Mouse (Mus musculus) cerebellum, adult 11-12 months (tissue): ENCODE data around the gene Pde4c.
A peak's percentile ranks its signal among the peaks of the same experiment; 100 is the strongest.

ENCODE experiments used
- DNase-seq: peaks from one replicate; pipeline ENCODE4 v3.0.0; 2022

Gene Pde4c

DNA sequence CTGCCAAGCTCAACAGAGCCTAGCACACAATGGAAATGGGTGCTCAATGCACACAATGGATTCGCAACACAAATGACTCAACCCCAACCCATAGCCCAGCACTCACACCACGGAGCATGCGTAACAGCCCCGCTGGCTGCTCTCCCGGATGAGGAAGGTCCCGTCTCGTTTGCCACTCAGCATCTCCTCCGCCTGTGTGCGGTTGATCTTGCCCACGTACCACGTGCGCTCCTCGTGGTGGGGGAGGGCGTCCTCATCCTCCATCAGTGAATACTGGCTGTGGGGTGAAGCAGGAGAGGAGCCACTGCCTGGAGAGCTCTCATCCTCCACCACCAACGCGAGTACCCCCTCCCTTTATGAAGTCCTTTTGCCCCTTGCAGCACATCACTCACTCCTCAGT, 45.4 kb downstream of the Pde4c start:
- DNase-seq = no peak

DNA sequence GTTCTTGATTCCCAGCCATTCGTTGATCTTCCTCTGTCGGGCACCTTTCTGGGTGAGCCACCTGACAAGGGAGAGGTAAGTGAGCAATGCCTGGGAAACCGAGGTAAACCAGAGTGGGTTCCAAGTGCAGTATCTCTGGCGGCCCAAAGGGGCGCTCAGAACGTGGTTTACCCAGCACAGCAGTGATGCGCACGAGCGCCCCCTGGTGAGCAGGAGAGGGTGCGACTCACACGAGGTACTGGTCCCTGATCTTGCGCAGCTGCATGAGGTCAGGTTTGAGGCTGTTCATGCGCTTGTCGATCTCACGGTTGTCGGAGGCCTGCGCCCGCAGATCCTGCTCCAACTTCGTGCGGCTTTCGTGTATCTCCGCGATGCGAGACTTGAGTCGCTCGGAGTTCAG, 45.8 kb downstream of the Pde4c start:
- peak; percentile 92 for DNase-seq

DNA sequence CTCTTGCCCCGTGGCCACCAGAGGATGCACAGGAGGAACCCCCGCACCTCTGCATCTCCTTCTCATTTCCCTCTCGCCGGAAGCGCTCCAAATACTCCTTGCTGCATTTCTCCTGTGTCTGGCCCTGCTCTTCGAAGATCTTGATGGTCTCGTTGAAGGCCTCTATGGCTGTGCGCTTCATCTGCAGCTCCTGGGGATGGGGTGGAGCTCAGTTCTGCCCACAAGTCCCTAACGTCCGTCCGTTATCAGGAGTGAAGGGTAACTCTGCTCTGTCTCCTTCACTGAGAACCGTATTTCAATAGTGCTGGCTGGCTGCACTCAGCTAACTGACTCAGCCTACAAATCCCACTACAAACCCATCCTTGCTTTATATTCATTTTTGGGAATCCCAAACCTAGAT, 46.3 kb downstream of the Pde4c start:
- DNase-seq = no peak

DNA sequence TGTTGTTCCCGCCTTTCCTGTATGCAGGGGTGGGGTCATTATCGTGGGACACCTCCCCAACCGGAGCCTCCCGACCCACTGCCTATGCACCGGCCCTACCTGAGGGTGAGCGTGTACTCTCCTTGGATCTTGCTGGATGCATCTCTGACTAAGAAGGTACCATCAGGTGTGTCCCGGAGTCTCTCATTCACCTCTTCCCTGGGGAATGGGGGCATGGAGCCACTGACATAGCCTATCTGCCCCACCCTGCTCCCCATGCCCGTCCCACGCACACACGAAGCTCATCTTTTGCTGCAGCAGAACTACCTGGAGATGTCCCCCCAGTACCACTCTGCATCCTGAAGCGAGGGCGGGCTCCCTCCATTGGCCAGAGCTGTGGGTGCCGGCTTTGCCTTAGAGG, 47.2 kb downstream of the Pde4c start:
- peak; percentile 56 for DNase-seq

DNA sequence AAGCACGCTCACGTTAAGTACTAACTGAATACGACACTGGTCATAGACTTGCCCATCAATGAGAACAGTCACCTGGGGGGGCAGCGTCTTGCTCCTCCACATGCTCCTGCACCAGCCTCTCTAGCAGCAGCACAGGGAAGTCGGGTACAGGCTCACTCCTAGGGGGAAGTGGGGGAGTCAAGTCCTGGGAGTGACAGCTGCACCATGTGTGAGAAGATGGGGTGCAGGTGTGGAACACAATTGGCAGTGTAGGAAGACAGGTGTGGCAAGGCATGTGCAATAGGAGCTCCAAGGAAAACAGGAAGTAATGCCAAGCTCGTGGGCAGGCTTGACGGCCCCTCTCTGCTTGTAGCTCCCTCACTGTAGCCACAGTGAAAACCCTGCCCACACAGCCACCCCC, 47.7 kb downstream of the Pde4c start:
- DNase-seq = no peak

DNA sequence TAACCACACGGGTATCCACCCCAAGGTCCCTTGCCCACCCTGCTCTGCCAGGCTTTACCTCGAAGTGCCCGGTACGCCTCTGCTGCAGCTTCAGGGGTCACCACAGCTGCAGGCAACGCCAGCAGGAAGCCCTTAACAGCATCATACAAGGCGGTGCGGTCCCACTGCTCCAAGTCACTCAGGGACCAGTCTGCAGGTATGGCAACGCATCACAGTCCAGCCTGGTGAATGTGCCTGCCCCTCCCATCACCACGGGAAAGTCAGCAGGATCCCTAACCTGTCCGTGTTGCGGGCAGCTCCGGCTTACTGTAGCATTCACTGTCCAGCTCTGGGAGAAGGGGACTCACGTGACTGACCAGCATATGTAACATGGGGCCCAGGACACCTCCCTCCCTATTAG, 48.6 kb downstream of the Pde4c start:
- peak; percentile 59 for DNase-seq

DNA sequence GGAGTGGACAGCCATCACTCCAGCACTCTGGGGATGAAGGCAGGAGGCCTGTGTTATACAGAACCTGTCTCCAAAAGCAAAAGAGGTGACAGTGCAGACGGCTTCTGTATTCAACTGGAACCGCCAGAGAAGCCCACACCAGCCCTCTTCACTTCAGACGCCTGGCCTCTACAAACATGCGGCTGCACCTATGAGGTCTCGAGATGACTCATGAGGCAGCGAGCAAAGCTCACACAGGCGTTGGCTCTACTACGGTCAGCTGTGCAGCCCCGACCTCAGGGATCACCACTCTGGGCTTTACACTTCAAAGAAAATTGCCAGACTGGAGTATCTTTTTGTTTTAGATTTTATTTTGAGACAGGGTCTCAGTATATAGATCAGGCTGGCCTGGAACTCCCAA, 49.4 kb downstream of the Pde4c start:
- no peak for DNase-seq

DNA sequence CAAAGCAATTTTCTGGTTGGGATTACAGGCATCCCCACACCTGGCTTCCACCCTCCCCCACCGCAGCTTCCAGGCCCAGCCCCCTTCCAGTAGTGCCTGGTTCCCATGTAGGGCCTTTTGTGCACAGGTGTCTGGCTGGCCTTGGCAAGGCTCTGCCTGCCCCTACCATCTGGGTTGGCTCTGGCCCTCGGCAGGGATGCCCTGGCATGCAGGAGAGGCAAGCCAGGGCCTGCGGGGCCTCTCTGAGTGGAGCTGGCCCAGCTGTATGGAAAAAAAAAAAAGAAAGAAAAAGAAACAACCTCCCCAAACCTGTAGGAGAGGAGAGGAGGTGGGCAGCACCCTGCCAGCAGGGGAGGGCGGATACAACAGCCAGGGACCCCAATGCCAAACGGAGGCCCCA, 49.9 kb downstream of the Pde4c start:
- DNase-seq = peak; percentile 87

DNA sequence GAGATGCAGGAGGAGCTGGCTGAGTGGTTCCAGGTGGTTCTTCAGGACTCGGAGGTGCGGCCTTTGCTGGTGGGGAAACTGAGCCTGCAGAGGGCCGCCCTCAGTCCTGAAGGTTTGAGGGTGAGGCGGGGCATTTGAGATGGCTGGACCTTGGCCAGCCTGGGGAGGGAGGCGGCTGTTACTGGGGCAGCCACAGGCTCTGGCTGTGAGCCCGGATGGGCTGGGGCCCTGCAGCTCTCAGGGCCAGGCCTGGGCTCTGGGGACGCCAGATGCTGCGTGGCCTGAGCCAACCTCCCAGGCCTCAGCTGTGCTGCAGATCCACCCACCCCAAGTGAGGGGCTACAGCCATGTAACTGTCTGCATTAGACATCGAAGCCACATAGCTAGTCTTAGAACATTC, 50.3 kb downstream of the Pde4c start:
- peak; percentile 89 for DNase-seq

DNA sequence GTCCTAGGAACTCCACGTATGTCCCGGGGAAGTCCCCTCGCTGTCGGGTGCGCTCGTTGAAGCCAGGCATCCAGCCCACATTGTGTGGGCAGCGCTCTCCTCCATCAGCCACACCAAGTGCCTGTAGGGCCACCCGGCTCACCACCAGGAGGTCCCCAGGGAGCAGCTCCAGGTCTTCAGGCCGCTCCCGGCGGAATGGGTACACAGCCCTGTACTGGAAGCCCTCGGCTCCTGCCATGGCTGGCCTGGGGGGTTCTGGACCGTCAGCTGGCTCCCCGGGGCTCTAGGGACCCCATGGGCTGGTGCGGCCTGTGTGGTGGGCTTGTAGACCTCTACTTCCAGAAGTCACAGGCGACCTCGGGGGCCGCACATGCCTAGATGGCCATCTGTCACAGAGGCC, 51.2 kb downstream of the Pde4c start:
- DNase-seq = peak; percentile 73

DNA sequence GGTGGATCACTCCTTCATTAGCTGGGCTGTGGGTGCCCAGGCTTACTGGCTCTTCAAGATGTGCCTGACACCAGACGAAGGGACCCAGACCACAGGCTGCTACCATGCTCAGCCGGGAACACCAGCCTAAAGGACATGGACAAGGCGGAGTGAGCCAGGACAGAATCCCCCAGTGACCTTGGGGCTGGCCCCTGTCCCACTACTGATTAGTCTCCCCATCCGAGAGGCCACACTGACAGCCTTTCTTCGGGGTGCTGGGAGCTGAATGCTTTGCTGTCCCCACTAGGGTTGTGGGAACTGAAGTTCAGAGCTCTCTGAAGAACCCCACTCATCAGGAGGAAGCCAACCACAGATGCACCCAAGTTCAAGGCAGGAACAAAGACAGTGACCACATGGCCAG, 51.7 kb downstream of the Pde4c start:
- DNase-seq = peak; percentile 74

DNA sequence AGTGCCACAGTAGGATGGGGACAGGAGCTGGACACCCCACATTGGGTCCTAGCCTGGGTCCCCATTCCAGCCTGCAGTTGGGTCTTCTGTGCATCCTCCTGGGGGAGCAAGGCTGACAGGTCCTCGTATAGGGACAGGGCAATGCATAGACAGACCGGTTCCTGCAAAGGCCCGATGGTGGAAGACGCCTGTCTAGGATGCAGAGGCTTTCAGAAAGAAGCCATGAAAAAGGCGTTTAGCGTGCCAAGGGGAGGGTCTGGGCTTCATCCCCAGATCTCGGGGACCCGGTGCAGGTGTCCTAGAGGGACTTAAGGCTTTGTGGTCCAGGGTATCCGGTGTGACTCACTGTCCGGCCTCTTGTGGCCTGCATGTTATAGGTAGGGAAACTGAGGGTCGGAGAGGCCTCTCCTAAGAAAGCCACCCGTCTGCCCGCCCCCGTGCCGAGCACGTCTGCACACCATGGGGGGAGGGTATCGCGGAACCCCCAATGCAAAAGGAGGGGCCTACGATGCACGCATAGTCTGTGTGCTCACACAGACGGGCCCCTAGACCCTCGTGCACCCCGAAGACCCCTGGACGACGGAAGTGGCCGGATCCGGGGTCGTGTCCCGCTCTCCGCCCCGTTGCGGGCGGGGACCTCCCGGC, 52.5 kb downstream of the Pde4c start:
- DNase-seq = no peak

DNA sequence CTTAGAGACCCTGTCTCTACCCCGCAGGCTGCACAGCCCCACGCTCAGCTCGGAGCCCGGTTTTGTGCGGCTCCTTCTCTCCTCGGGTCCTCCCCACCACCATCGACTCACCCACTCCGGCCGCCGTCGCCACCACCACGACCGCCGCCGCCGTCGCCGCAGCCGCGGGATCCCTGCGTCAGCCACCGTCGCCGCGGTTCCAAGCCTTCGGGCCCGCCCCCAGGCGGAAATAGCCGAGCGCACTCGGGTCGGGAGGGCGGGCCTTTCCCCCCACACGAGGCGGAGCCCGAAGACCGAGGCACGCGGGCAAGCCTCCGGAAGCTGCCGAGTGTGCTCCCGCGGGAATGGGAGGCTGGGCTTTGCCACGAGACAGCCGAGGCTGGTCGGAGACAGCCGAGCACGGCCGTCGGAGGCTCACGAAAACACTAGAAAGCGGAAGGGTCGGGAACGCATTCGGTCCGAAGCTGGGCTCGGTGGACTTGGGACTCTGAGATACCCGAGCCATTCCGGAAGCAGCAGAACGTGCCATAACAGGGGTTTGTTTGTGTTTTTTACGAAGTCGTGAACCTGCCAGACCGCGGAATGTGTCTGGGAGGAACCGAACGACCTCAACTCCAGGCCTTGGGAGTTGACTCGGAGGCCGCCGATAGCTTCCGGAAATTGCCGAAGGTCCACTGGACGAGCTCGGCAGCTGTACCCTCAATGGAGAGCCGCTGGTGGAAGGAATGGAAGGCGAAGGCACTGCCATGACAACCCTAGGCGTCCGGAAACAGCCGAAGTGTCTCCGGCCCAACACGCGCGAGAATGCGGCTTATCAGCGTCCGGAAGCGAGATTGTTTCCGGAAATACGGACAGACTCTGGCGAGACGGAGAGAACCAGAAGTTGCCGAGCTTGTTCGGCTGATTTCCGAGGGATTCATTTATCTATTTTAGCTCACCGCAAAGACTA, 53.2 kb downstream of the Pde4c start, which contains the start of gene Pik3r2:
TSS of gene Pik3r2 (minus strand) at position 218 of the 949 bp plus-strand sequence.
- peak; percentile 97 for DNase-seq

DNA sequence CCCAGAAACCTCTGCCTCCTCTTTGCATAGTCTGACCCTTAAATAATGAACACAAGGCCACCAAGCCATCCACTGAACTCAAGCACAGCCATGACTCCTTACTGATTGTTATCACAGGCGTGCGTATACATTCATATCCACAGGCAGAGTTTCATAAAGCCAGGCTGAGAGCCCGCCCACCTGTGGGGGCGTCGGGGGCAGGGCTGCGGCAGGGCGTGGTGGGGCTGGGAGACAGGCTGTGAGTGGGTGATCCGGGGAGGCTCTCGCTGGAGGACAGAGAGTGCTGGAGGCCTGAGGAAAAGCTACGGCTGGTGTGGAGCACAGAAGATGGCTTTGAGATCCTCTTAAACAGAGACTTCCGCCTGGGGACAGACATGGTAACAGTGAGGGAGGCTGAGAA, 56.6 kb downstream of the Pde4c start:
- no peak for DNase-seq

DNA sequence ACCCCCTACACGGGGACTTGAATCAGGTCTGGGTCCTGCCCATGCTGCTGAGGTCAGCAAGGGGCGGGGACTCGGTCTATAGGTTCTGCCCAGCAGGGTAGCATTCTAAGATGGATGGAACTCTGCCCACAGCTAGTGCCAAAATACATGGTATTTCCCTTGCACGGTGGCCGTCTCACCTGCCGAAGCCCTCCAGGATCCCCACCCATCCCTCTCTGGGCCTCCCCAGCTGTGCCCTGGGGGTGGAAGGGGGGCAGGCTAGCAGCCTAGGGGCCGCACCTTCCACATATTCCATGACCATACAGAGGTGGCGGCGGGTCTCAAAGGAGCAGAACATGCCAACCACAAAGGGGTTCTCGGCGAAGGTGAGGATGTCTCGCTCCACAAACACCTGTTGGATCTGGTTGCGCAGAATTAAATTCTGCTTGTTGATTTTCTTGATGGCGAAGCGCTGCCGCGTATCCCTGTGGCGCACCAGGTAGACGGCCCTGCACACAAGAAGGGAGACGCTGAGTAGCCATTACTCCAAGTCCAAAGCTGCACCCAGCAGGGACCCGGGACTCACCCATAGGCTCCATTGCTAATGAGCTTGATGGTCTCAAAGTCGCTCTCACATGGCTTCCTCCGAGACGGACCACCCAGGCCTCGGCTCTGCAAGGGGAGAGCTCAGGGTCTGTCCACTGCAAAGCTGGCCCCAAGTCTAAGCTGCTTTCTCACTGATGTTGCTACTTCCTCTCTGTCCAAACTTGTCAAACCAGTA, 63.0 kb downstream of the Pde4c start:
- peak; percentile 62 for DNase-seq

DNA sequence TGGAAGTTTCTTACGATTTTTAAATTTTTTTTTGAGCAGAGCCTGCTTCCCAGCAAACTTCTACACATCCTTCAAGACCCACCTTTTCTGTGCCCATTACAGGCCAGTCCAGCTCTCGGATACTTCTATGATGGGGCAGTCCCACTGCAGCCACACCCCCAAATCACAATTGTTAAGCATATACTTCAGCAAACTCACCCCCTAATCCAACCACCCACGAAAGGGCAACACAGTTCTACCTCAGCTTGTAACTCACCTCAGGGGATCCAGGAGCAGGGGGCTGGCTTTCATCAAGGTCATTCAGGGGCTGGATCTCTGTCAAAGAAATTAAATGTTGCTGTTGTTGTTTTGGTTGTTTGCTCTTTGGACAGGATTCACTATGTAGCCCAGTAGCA, 63.5 kb downstream of the Pde4c start:
- DNase-seq = peak; percentile 51

DNA sequence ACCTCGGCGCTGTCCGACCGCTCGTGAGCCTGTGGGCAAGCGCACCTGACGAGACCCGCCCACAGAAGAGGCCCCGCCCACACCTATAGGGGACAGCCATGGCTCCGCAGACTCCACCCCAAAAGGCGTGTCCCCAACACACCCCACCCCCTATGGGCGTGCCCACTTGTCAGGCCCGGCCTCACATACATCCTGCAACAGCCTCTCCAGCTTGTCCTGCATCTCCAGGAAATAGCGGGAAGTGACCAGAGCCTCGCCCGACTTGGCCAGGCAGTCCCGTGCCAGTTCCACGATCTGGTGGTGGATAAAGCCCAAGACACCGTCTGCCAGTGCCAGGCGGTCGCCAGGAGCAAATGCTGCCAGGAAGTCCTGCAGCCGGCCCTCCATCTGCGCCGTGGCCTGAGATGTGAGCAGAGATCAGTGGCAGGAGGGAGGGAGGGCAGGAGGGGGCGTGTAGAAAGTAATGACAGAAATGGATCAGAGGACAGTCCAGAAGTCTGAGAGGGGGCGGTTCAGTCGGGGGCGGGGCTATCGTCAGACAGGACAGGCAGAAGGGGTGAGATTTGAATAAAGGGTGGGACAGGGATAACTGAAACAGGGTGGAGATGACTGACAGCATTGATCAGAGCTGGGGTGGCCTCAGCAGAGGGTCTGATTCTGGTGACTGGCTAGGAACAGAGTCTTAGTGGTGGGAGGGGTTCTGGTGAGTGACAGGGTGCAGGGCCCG, 64.6 kb downstream of the Pde4c start:
- peak; percentile 95 for DNase-seq

DNA sequence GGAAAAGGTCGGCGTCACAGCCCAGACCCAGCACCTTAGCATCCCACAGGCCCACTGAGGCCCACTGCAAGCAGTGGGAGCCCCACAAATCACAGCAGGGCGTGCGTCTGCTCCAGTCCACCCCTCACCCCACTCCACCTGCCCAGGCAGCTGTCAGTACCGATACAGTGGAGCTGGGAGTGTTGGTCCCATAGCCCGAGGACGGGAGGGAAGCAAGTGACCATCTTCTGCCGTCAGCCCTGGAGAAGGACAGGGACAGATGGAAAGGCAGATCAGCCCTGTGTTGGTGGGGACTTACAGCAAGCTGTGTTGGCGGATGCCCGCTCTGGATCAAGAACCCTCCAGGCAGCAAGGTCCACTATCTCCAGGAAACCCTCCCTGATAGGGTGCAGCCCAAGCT, 65.5 kb downstream of the Pde4c start:
- peak; percentile 65 for DNase-seq

DNA sequence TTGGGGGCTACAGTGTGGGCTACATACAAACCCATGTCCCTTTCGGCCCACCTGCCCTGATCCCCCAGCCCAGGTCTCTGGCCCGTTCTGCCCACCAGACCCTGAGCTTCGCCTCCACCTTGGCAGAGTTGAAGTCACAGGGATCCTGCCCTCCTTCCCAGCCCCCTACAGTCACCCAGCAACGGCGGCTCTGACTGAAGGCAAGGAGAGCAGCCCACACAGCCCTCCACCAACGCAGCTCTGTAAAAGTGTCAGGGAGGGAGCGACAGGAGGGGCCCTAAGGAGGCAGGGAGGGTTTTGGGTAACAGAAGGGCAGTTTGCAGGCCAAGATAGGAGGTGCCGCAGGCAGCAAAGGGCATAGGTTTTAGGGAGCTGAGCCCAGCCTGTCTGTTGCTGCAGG, 67.3 kb downstream of the Pde4c start:
- DNase-seq = peak; percentile 55

DNA sequence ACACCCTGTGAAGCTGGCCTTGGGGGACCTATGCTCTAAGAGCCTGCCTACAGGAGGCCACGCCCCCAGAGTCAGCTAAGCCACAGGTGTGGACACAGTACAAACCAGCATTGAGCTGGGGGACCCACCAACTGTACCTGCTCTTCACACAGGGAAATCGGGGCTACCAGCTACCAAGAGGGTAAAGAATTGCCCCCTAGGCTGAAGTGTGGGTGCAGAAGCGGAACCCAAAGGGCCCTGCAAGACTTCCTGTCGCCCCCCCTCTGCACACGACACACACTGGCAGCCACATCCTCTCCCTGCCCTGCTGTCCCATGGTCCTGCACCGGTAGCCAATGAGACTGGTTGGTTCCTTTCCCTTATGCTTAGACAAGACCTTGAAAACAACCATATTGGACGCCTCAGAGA, 67.8 kb downstream of the Pde4c start:
- DNase-seq = peak; percentile 54

DNA sequence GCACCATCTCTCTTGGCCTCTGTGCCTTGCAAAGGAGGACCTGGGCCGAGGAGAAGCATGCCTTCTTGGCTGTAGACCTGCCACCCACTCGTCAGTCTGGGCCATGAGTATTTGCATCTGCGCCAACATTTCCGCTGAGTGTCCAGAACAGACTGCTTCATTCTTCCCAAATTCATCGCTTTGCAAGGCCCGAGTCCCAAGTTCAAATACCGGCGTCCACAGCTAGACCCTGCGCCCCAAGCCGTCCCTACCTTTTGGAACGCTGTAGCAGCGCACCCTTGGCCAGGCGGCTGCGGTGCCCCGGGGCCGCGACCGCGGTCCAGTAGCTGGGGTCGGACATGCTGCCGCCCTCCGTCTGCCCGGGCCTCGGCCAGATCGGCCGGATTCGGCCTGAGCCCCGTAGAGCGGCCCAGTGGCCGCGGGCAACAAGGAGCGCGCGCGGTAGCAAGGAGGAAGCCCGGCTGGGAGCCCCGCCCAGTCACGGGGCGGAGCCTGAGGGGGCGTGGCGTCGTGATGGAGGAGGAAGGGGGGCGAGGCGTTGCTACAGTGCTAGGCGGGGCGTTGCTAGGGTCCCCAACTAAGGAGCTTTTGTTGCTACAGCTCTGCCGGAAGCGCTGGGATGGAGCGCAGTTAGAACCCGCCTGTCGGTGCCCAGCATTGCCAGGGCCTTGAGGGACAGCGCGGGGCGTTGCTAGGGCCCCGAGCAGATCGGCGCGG, 68.6 kb downstream of the Pde4c start:
- DNase-seq = peak; percentile 89

DNA sequence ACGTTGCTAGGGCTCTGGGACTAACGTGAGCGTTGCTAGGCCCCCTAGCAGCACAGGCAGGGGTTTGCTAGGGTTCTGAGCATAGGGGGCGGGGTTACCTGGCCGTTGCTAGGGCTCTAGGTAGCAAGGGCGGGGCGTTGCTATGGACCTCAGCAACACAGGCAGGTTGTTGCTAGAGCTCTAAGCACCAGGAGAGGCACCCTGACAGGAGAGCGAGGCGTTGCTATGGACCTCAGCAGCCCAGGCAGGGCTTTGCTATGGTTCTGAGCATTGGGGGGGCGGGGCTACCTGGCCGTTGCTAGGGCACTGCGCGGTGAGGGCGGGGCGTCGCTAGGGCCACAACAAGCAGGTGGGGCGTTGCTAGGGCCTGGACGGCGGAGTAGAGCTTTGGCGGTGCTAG, 69.2 kb downstream of the Pde4c start:
- peak; percentile 84 for DNase-seq
